Mouse (Mus musculus) lung, embryonic 14.5 days (tissue): ENCODE measurements at regions not wholly inside any gene's neighbourhood (a gene's known extent, or its start where the extent isn't known, plus 50 kb on each side); places are given as distances from the start of the nearest gene placed in this dataset.

Experiments
- ATAC-seq: fragments of 200-750 bp; cut with Nextera tagmentation; 2 replicates; pipeline ENCODE4 v1.8.0; 2017; ENCODE audit warnings: mild to moderate bottlenecking, moderate TSS enrichment, moderate library complexity; ENCODE audit not compliant: insufficient read depth
- DNase-seq: peaks from one replicate; pipeline ENCODE4 v3.0.0-alpha.2; 2015
- H3K27ac ChIP-seq: fragments of 300-500 bp; sonication (generic); 2 replicates; pipeline ENCODE4 v1.5.1; 2014; ENCODE audit warnings: low read depth, mild to moderate bottlenecking, moderate library complexity
- H3K27me3 ChIP-seq: fragments of 300-500 bp; sonication (generic); 2 replicates; pipeline ENCODE4 v1.6.1; 2014; ENCODE audit warnings: low read length, control low read depth; ENCODE audit not compliant: insufficient read depth
- H3K36me3 ChIP-seq: fragments of 300-500 bp; sonication (generic); 2 replicates; pipeline ENCODE4 v1.6.1; 2014; ENCODE audit warnings: control low read depth; ENCODE audit not compliant: insufficient read depth
- H3K4me1 ChIP-seq: fragments of 300-500 bp; sonication (generic); 2 replicates; pipeline ENCODE4 v1.6.1; 2014; ENCODE audit warnings: antibody characterized with exemption, control low read depth; ENCODE audit not compliant: insufficient read depth
- H3K4me2 ChIP-seq: fragments of 300-500 bp; sonication (generic); 2 replicates; pipeline ENCODE4 v1.6.1; 2014; ENCODE audit warnings: mild to moderate bottlenecking
- H3K4me3 ChIP-seq: fragments of 300-500 bp; sonication (generic); 2 replicates; pipeline ENCODE4 v1.5.1; 2014; ENCODE audit warnings: low read depth, low read length
- H3K9ac ChIP-seq: fragments of 300-500 bp; sonication (generic); 2 replicates; pipeline ENCODE4 v1.6.1; 2014
- H3K9me3 ChIP-seq: fragments of 300-500 bp; sonication (generic); 2 replicates; pipeline ENCODE4 v1.6.1; 2016; ENCODE audit warnings: low read depth, low read length, control low read depth
- CTCF ChIP-seq: IDR thresholded peaks from 2 replicates; pipeline ENCODE4 v1.5.1; 2016; ENCODE audit warnings: antibody characterized with exemption, low read depth
- WGBS: fragments of 180-500 bp; shearing (Covaris S2); extraction: QIAGEN DNeasy Blood & Tissue Kit; methylation state at CpG from one replicate; pipeline ENCODE4 v1.1.7; 2014; 5-methylcytosine and 5-hydroxymethylcytosine counted together

GRCm38 (mm10) chr9:58421702-58422392, 51.6 kb upstream of the Tbc1d21 start:
- Histone ChIP-seq H3K27ac (no peak overlapping the region), H3K9me3 (no peaks in the 10 kb centered on the region), H3K27me3 (no peaks in the 10 kb centered on the region), H3K4me2 (no peak overlapping the region), H3K36me3 (no peaks in the 10 kb centered on the region), H3K4me3 (no peak overlapping the region), H3K4me1 (no peaks in the 10 kb centered on the region), H3K9ac (no peak overlapping the region)
- 40% methylated on average over 9 of the region's 9 CpGs for WGBS
- no peak for TF ChIP-seq CTCF
- ATAC-seq: no peak
- DNase-seq: peak; percentile 22

- Histone ChIP-seq H3K9ac (no peak overlapping the region), H3K4me3 (no peak overlapping the region), H3K4me1 (no peaks in the 10 kb centered on the region), H3K27me3 (no peaks in the 10 kb centered on the region), H3K4me2 (no peak overlapping the region), H3K36me3 (no peaks in the 10 kb centered on the region), H3K9me3 (no peaks in the 10 kb centered on the region), H3K27ac (no peak overlapping the region)
- no peak for ATAC-seq
- DNase-seq: no peak
- no peak for TF ChIP-seq CTCF
- 81% methylated on average over 7 of the region's 7 CpGs for WGBS
These were observed 58.5 kb upstream of the Tbc1d21 start for GRCm38 (mm10) chr9:58428795-58429194.

GRCm38 (mm10) chr9:58430772-58431171, 57.6 kb upstream of the Insyn1 start:
- Histone ChIP-seq H3K4me1 (no peaks in the 10 kb centered on the region), H3K27ac (no peak overlapping the region), H3K36me3 (no peaks in the 10 kb centered on the region), H3K9ac (no peak overlapping the region), H3K9me3 (no peaks in the 10 kb centered on the region), H3K4me3 (no peak overlapping the region), H3K27me3 (no peaks in the 10 kb centered on the region), H3K4me2 (no peak overlapping the region)
- ATAC-seq: no peak
- no peak for DNase-seq
- WGBS: 87% methylated on average over 4 of the region's 4 CpGs
- no peak for TF ChIP-seq CTCF

GRCm38 (mm10) chr9:58432793-58433370, 55.5 kb upstream of the Insyn1 start:
- Histone ChIP-seq H3K27me3 (no peaks in the 10 kb centered on the region), H3K9ac (no peak overlapping the region), H3K4me2 (no peak overlapping the region), H3K9me3 (no peaks in the 10 kb centered on the region), H3K36me3 (no peaks in the 10 kb centered on the region), H3K4me3 (no peak overlapping the region), H3K27ac (no peak overlapping the region), H3K4me1 (no peaks in the 10 kb centered on the region)
- ATAC-seq (no peak), DNase-seq (peak; percentile 58)
- TF ChIP-seq CTCF: no peak
- 60% methylated on average over 5 of the region's 5 CpGs for WGBS

- no peak overlapping the region for H3K27ac ChIP-seq
- H3K9ac ChIP-seq: no peak overlapping the region
- no peaks in the 10 kb centered on the region for H3K9me3 ChIP-seq
- ATAC-seq: no peak
- H3K4me1 ChIP-seq: no peaks in the 10 kb centered on the region
- TF ChIP-seq CTCF: no peak
- no peak for DNase-seq
- H3K36me3 ChIP-seq: no peaks in the 10 kb centered on the region
- no peak overlapping the region for H3K4me2 ChIP-seq
- H3K4me3 ChIP-seq: no peak overlapping the region
- H3K27me3 ChIP-seq: no peaks in the 10 kb centered on the region
- 70% methylated on average over 10 of the region's 10 CpGs for WGBS
These were observed 51.9 kb upstream of the Insyn1 start for GRCm38 (mm10) chr9:58436246-58437091.

DNA sequence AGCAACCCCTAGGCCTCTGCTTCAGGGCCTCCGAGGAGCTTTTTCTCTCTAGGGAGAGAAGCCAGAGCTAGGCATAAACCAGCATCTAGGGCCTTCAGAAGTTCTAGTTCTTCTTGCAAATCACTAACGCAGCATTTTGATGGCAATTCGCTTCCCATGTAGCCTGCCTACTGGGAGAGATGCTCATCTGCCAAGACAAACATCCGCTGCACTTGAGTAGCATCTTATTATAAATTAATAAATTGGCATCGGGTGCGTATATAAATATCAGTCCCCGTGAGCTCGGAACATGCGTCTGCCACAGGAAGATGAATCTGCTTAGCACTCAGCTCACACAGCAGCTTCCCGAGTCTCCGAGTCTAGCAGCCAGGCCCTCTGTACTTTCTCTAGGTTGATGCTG, 50.9 kb upstream of the Insyn1 start:
- Histone ChIP-seq H3K4me1 (0 out of 2 replicates have a peak, but pooled peaks cover 4% of the 10 kb centered on the region), H3K9ac (no peak overlapping the region), H3K27ac (no peak overlapping the region), H3K4me2 (no peak overlapping the region), H3K36me3 (no peaks in the 10 kb centered on the region), H3K4me3 (no peak overlapping the region), H3K9me3 (no peaks in the 10 kb centered on the region), H3K27me3 (no peaks in the 10 kb centered on the region)
- DNase-seq: no peak
- TF ChIP-seq CTCF: no peak
- ATAC-seq: no peak
- WGBS: 71% methylated on average over 11 of the region's 11 CpGs
